Mouse (Mus musculus): ENCODE data around the gene Angel1. TPM values are rescaled to one million over a fixed set of nuclear protein-coding genes. Genes with fewer than 3 reads are reported as not detected.

Angel1 gene
- polyA plus RNA-seq, 1 experiment from 2014 or later, result 11.3 TPM

DNA sequence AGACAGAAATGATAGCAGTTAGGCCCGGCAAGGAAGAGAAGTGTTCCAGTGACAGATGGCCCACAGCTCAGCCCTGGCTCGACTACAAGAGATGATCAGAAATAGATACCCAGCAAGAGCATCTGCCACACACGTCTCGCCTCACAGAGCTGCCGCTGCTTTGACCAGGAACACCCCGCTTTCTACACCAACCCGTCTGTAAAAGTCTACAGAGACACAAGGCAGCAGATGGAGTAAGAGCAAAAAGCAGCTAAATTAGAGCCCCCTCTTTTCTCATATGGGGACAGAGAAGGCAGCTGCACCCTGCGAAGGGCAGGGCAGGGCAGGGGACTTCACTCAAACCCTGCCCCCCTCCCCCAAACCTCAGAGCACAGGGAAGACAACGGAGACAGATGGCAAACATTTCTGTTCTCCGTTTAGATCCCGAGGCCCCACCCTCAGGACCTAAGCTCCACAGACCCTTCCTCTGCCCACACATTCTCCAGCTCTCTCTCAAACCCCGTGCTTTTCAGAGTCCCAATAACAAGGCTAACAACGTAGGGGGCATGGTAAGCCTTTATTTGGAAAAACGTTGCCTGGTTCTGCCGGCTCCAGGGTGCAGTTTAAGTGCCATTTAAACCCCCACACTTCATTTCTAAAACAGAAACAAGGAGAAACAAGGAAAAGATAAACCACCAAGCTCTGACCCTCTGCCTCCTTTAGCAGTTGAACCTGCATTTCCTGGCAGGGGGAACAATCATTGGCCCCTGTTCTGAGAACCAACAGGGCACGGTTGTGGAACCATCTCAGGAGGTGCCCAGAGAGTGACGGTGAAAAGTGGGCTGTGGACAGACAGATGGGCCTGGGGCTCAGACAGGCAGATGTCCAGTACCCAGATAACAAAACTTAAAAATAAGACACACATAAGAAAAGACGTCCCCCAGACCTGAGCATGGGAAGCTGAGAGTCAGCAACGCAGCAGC is 26.0 kb downstream of the Angel1 start:
- WGBS, result 25% methylated on average over 19 of the region's 19 CpGs
- Histone ChIP-seq H3K27me3 (ENCODE audit: control insufficient read depth, insufficient read depth, low read length) (no peaks in the 10 kb centered on the region), H3K9me3 (ENCODE audit: control insufficient read depth, low read length) (no peaks in the 10 kb centered on the region), H3K4me3 (replicated peaks; ENCODE audit: low read depth, low read length) (no peak overlapping the region), H3K27ac (replicated peaks; ENCODE audit: low read depth, low read length) (peak overlapping the region; percentile 56), H3K4me1 (ENCODE audit: control insufficient read depth, insufficient read depth, low read length) (peaks cover 12% of the 10 kb centered on the region; the same call in 1 of the 2 replicates), H3K9ac (replicated peaks; ENCODE audit: low read length) (no peak overlapping the region; the same call in 1 of the 2 replicates), H3K36me3 (ENCODE audit: control insufficient read depth, insufficient read depth, low read length) (peaks cover 19% of the 10 kb centered on the region), H3K4me2 (ENCODE audit: low read length) (0 out of 2 replicates have a peak overlapping the region, but pooled peaks have one; percentile 9)
- ATAC-seq (ENCODE audit: low FRiP score, low TSS enrichment) (peak; percentile 65), DNase-seq (peak; percentile 38)

DNA sequence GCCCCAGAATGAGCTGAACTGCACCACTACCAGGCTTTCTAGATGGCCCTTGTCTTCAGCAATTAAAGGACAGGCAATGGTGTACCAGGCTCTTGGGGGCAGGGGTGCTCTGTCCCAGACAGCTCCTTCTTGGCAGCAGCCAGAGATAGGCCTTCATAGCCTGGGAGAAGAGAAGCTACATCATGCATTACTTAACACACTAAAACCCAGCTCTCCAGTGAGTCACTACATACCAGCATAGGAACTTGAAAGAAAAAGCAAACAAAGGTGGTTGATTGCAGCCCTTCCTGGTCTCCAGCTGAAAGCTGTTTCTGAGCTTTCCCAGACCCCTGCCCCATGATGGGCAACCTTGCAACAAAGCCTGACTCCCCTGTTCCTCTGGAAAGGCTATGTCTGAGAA is 27.7 kb downstream of the Angel1 start:
- peak overlapping the region; percentile 56; the same call in 1 of the 2 replicates for H3K27ac ChIP-seq (replicated peaks; ENCODE audit: low read depth, low read length)
- H3K9ac ChIP-seq (replicated peaks; ENCODE audit: low read length), result no peak overlapping the region
- ATAC-seq (ENCODE audit: low FRiP score, low TSS enrichment) (no peak), DNase-seq (no peak)
- H3K4me1 ChIP-seq (ENCODE audit: control insufficient read depth, insufficient read depth, low read length), result peaks cover 12% of the 10 kb centered on the region; the same call in 1 of the 2 replicates
- H3K4me3 ChIP-seq (replicated peaks; ENCODE audit: low read depth, low read length), result no peak overlapping the region
- no peak overlapping the region for H3K4me2 ChIP-seq (ENCODE audit: low read length)
- H3K36me3 ChIP-seq (ENCODE audit: control insufficient read depth, insufficient read depth, low read length), result peaks cover 33% of the 10 kb centered on the region
- H3K9me3 ChIP-seq (ENCODE audit: control insufficient read depth, low read length), result no peaks in the 10 kb centered on the region
- no peaks in the 10 kb centered on the region for H3K27me3 ChIP-seq (ENCODE audit: control insufficient read depth, insufficient read depth, low read length)

DNA sequence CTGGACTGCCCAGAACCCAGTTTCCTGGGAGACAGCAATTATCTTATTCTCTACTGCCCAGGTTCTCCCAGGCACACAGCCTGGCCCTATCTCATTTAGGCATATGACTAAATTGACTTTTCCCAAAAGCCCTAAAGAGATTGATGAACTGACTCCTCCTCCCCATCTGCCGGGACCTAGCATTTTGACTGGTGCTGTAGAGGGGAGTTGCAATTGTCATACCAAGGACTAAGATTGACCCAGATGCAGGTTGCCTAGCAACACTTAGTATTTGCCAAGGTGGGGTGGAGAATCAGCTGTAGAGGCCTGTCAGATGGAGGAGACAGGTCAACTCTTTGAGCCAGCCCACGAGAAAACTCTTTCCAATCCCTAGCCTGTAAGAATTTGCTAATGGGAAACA is 28.3 kb downstream of the Angel1 start:
- Histone ChIP-seq H3K4me2 (ENCODE audit: low read length) (no peak overlapping the region), H3K27me3 (ENCODE audit: control insufficient read depth, insufficient read depth, low read length) (no peaks in the 10 kb centered on the region), H3K36me3 (ENCODE audit: control insufficient read depth, insufficient read depth, low read length) (peaks cover 34% of the 10 kb centered on the region), H3K9me3 (ENCODE audit: control insufficient read depth, low read length) (no peaks in the 10 kb centered on the region), H3K4me1 (ENCODE audit: control insufficient read depth, insufficient read depth, low read length) (peaks cover 12% of the 10 kb centered on the region; the same call in 1 of the 2 replicates), H3K4me3 (replicated peaks; ENCODE audit: low read depth, low read length) (no peak overlapping the region), H3K27ac (replicated peaks; ENCODE audit: low read depth, low read length) (no peak overlapping the region; the same call in 1 of the 2 replicates), H3K9ac (replicated peaks; ENCODE audit: low read length) (no peak overlapping the region)
- WGBS, result 46% methylated on average over 2 of the region's 2 CpGs
- DNase-seq (no peak), ATAC-seq (ENCODE audit: low FRiP score, low TSS enrichment) (no peak)

DNA sequence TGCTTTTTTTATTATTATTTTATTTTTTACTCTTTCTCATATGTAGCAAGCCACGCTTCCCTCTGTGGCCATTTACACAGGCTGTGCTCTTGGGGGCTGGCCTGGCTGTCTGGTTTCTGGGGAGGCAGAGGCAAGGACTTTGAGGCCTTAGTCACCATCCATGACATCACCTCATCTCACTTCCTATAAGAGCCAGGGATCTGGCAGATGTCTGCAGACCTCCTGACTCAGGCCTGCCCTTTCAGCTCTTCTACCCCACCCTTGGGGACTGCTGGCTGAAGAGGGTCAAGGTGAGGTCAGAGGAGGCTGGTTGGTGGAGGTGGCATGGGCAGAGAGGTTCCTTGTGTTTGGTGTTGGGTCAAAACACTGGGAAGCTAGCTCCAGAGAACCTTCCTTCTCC is 31.8 kb downstream of the Angel1 start:
- Histone ChIP-seq H3K27ac (replicated peaks; ENCODE audit: low read depth, low read length) (no peak overlapping the region), H3K4me2 (ENCODE audit: low read length) (no peak overlapping the region), H3K9me3 (ENCODE audit: control insufficient read depth, low read length) (no peaks in the 10 kb centered on the region), H3K36me3 (ENCODE audit: control insufficient read depth, insufficient read depth, low read length) (peaks cover 67% of the 10 kb centered on the region), H3K4me1 (ENCODE audit: control insufficient read depth, insufficient read depth, low read length) (peaks cover 3% of the 10 kb centered on the region; the same call in 1 of the 2 replicates), H3K4me3 (replicated peaks; ENCODE audit: low read depth, low read length) (no peak overlapping the region), H3K9ac (replicated peaks; ENCODE audit: low read length) (no peak overlapping the region), H3K27me3 (ENCODE audit: control insufficient read depth, insufficient read depth, low read length) (no peaks in the 10 kb centered on the region)
- DNase-seq (no peak), ATAC-seq (ENCODE audit: low FRiP score, low TSS enrichment) (no peak)
- 100% methylated on average over 1 of the region's 1 CpGs for WGBS

DNA sequence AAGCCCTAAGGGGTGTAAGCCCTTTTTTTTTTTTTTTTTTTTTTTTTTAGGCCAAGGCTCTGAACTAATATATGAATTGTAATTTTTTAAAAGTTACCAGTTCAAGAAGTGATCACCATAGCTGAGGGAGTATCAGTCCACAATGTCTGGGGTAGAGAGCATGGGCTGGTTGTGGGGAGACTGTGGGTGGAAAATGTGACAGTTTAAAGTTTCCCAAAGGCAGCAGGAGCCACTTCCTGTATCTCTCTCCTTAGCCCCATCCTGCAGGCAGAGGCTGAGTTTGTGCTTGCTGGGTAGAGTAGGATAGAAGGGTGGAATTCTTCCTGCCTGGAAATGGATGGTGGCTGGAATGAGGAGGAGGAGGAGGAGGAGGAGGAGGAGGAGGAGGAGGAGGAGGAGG is 32.9 kb downstream of the Angel1 start:
- DNase-seq (no peak), ATAC-seq (ENCODE audit: low FRiP score, low TSS enrichment) (no peak)
- peaks cover 76% of the 10 kb centered on the region for H3K36me3 ChIP-seq (ENCODE audit: control insufficient read depth, insufficient read depth, low read length)
- H3K4me3 ChIP-seq (replicated peaks; ENCODE audit: low read depth, low read length), result no peak overlapping the region
- no peaks in the 10 kb centered on the region for H3K27me3 ChIP-seq (ENCODE audit: control insufficient read depth, insufficient read depth, low read length)
- no peaks in the 10 kb centered on the region for H3K9me3 ChIP-seq (ENCODE audit: control insufficient read depth, low read length)
- H3K9ac ChIP-seq (replicated peaks; ENCODE audit: low read length), result no peak overlapping the region
- H3K4me2 ChIP-seq (ENCODE audit: low read length), result no peak overlapping the region
- H3K4me1 ChIP-seq (ENCODE audit: control insufficient read depth, insufficient read depth, low read length), result no peaks in the 10 kb centered on the region
- no peak overlapping the region for H3K27ac ChIP-seq (replicated peaks; ENCODE audit: low read depth, low read length)

DNA sequence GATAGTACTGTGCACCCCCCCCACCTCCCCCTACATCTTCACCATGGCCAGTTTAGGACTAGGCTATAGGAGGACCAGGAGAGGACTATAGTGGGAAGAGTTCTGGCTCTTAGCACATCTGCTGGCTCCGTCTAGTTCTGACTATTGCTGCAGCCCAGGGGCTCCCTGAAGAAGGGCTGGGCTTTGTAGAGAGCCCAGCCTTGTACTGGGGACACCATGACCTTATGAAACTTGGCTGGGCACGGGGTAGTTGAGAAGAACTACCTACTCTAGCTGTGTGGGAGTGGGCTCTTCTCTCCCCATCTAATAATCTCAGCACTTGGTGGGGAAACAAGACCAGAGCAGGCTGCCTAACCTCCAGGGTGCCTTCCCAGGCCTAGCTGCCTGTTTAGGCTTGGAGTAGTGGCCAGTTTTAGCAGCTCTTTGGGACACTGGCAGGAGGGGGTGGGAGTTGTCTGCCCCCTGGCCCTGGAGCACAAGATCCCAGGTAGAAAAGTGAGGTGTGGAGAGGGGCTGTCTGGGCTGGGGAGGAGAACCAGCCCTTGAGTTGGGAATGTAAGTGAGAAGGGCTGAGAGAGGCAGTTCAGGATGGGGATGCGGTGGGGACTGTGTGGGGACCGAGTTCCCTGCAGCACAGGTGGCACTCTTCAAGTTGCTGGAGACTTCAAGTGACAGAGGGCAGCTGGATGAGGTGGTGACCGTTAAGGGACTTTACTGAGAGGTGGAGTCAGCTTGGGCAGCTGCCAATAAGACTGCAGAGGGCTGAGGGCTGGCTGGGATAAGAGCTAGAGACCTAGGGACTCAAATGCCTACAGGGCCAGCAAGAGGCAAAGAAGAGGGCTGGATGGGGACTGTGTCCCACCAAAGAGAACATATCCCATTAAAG is 33.5 kb downstream of the Angel1 start:
- no peak for ATAC-seq (ENCODE audit: low FRiP score, low TSS enrichment)
- peaks cover 83% of the 10 kb centered on the region for H3K36me3 ChIP-seq (ENCODE audit: control insufficient read depth, insufficient read depth, low read length)

DNA sequence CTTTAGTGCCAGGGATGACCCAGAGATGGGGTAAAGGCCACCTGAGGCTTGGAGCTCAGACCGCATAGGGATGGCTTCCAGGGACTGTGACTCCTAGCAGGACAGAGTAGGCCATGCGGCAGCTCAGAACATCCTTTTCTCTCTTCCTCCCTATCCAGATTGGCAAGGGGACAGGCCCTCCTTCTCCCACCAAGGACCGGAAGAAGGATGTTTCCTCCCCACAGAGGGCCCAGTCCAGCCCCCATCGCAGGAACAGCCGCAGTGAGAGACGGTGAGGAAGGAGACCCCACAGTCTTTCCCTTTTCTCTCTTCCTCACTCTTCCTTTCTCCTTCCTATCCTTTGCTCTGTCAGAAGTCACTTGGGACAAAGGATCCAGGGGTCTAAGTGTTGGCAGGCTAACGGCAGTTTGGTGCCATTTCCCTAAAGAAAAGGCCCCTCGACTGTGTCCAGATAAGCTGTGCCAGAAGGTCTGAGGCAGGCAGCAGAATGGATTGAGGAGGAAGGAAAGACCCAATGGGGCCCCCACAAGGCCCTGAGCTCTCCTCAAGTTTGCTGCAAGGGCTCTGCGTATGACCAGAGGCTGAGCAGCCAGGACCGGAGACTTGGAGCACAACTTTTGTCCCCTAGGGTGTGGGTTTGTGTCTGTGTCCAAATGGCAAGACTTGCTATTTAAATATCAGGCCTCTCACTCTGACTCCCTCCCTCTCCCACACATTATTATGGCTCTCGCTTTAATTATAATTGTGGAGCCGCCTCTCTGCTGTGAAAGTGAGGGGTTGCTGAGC is 35.4 kb downstream of the Angel1 start:
- H3K4me3 ChIP-seq (replicated peaks; ENCODE audit: low read depth, low read length), result no peak overlapping the region
- DNase-seq (no peak), ATAC-seq (ENCODE audit: low FRiP score, low TSS enrichment) (no peak)
- 86% methylated on average over 12 of the region's 12 CpGs for WGBS
- H3K27ac ChIP-seq (replicated peaks; ENCODE audit: low read depth, low read length), result no peak overlapping the region
- no peak overlapping the region for H3K9ac ChIP-seq (replicated peaks; ENCODE audit: low read length)
- H3K36me3 ChIP-seq (ENCODE audit: control insufficient read depth, insufficient read depth, low read length), result peaks cover 85% of the 10 kb centered on the region
- H3K27me3 ChIP-seq (ENCODE audit: control insufficient read depth, insufficient read depth, low read length), result no peaks in the 10 kb centered on the region
- H3K9me3 ChIP-seq (ENCODE audit: control insufficient read depth, low read length), result no peaks in the 10 kb centered on the region
- H3K4me1 ChIP-seq (ENCODE audit: control insufficient read depth, insufficient read depth, low read length), result no peaks in the 10 kb centered on the region
- H3K4me2 ChIP-seq (ENCODE audit: low read length), result no peak overlapping the region

More for the DNA sequence above, 33.5 kb downstream of the Angel1 start:
- Histone ChIP-seq H3K9me3 (ENCODE audit: control insufficient read depth, low read length) (no peaks in the 10 kb centered on the region), H3K27me3 (ENCODE audit: control insufficient read depth, insufficient read depth, low read length) (no peaks in the 10 kb centered on the region), H3K4me3 (replicated peaks; ENCODE audit: low read depth, low read length) (no peak overlapping the region), H3K27ac (replicated peaks; ENCODE audit: low read depth, low read length) (no peak overlapping the region), H3K4me2 (ENCODE audit: low read length) (no peak overlapping the region), H3K9ac (replicated peaks; ENCODE audit: low read length) (no peak overlapping the region), H3K4me1 (ENCODE audit: control insufficient read depth, insufficient read depth, low read length) (no peaks in the 10 kb centered on the region)
- DNase-seq, result no peak
- WGBS, result 77% methylated on average over 5 of the region's 5 CpGs

DNA sequence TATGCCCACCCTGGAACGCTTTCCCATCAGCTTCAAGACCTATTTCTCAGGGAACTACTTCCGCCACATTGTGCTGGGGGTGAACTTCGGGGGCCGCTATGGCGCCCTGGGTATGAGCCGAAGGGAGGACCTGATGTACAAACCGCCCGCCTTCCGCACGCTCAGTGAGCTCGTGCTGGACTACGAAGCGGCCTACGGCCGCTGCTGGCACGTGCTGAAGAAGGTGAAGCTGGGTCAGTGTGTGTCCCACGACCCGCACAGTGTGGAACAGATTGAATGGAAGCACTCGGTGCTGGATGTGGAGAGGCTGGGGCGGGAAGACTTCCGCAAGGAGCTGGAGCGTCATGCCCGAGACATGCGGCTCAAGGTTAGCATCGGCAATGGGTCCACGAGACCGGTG is 37.3 kb downstream of the Angel1 start:
- no peak for DNase-seq
- no peak for ATAC-seq (ENCODE audit: low FRiP score, low TSS enrichment)
- Histone ChIP-seq H3K9me3 (ENCODE audit: control insufficient read depth, low read length) (no peaks in the 10 kb centered on the region), H3K4me2 (ENCODE audit: low read length) (no peak overlapping the region), H3K27me3 (ENCODE audit: control insufficient read depth, insufficient read depth, low read length) (no peaks in the 10 kb centered on the region), H3K27ac (replicated peaks; ENCODE audit: low read depth, low read length) (no peak overlapping the region), H3K36me3 (ENCODE audit: control insufficient read depth, insufficient read depth, low read length) (peaks cover 75% of the 10 kb centered on the region), H3K4me1 (ENCODE audit: control insufficient read depth, insufficient read depth, low read length) (0 out of 2 replicates have a peak, but pooled peaks cover 3% of the 10 kb centered on the region), H3K9ac (replicated peaks; ENCODE audit: low read length) (no peak overlapping the region), H3K4me3 (replicated peaks; ENCODE audit: low read depth, low read length) (no peak overlapping the region)
- WGBS, result 97% methylated on average over 27 of the region's 27 CpGs

Data from midbrain, embryonic 14.5 days (tissue).